Mouse (Mus musculus) MEL (cell line): ENCODE results near the gene Ntrk3. TPM values are rescaled to one million over a fixed set of nuclear protein-coding genes. Genes with fewer than 3 reads are reported as not detected.

Experiments used
- DNase-seq: peaks from one replicate; pipeline ENCODE4 v3.0.0; 2011; ENCODE audit warnings: low read depth, low spot score
- H3K27ac ChIP-seq: 2 replicates; pipeline ENCODE4 v1.5.1; 2012; ENCODE audit warnings: low read depth, mild to moderate bottlenecking, control low read depth, low read length, moderate library complexity; ENCODE audit not compliant: control insufficient read depth
- H3K27me3 ChIP-seq, 2 experiments: fragments of 150-350 bp in 1 of 2; sonication (generic) in 1 of 2; 2 replicates each; pipeline ENCODE4 v1.6.1; 2012; ENCODE audit warnings: low read length in 2 of 2, mild to moderate bottlenecking in 2 of 2, improper control_type of control experiment in 1 of 2, moderate library complexity in 1 of 2; ENCODE audit not compliant: insufficient read depth in 2 of 2, control insufficient read depth in 1 of 2
- H3K36me3 ChIP-seq, 2 experiments: 2 replicates each; pipeline ENCODE4 v1.6.1; 2012 to 2014; ENCODE audit warnings: low read length in 2 of 2, improper control_type of control experiment in 1 of 2, inconsistent platforms in 1 of 2, mild to moderate bottlenecking in 1 of 2; ENCODE audit not compliant: insufficient read depth in 2 of 2, control insufficient read depth in 1 of 2
- H3K4me1 ChIP-seq, 2 experiments: fragments of 150-350 bp in 1 of 2; sonication (generic) in 1 of 2; 2 replicates each; pipeline ENCODE4 v1.6.1; 2012; ENCODE audit warnings: low read length in 2 of 2, improper control_type of control experiment in 1 of 2, mild to moderate bottlenecking in 1 of 2; ENCODE audit not compliant: insufficient read depth in 2 of 2, control insufficient read depth in 1 of 2
- H3K4me3 ChIP-seq, 2 experiments: fragments of 150-350 bp in 1 of 2; sonication (generic) in 1 of 2; 2 replicates each; pipeline ENCODE4 v1.5.1; 2012; ENCODE audit warnings: low read depth in 2 of 2, low read length in 2 of 2, mild to moderate bottlenecking in 2 of 2, moderate library complexity in 2 of 2, control low read depth in 1 of 2, improper control_type of control experiment in 1 of 2; ENCODE audit not compliant: control insufficient read depth in 1 of 2, insufficient read depth in 1 of 2
- H3K79me2 ChIP-seq: 2 replicates; pipeline ENCODE4 v1.6.1; 2012; ENCODE audit warnings: mild to moderate bottlenecking, low read length, moderate library complexity; ENCODE audit not compliant: control insufficient read depth, poor library complexity, insufficient read depth
- H3K9ac ChIP-seq: 2 replicates; pipeline ENCODE4 v1.6.1; 2012; ENCODE audit warnings: low read depth, mild to moderate bottlenecking, control low read depth, low read length, moderate library complexity; ENCODE audit not compliant: control insufficient read depth, poor library complexity, severe bottlenecking
- H3K9me3 ChIP-seq: fragments of 150-350 bp; sonication (generic); replicated peaks from 2 replicates; pipeline ENCODE4 v1.6.1; 2012; ENCODE audit warnings: mild to moderate bottlenecking, low read length, improper control_type of control experiment, moderate library complexity; ENCODE audit not compliant: insufficient read depth
- BHLHE40 ChIP-seq: IDR thresholded peaks from 2 replicates; pipeline ENCODE4 v1.6.1; 2012; ENCODE audit warnings: low read depth, mild to moderate bottlenecking, inconsistent platforms, low read length, improper control_type of control experiment, borderline replicate concordance
- CHD2 ChIP-seq: IDR thresholded peaks from 2 replicates; pipeline ENCODE4 v1.6.1; 2011; ENCODE audit warnings: low read length, improper control_type of control experiment
- CTCF ChIP-seq, 3 experiments: IDR thresholded peaks in 2 of 3; conservative IDR thresholded peaks in 1 of 3; 2 replicates each; pipeline ENCODE4 v1.5.1; 2011 to 2012; ENCODE audit warnings: low read length in 3 of 3, low read depth in 2 of 3, mild to moderate bottlenecking in 2 of 3, improper control_type of control experiment in 1 of 3, inconsistent platforms in 1 of 3, mixed read lengths in 1 of 3, moderate library complexity in 1 of 3; ENCODE audit not compliant: control insufficient read depth in 1 of 3, insufficient read depth in 1 of 3, poor library complexity in 1 of 3, severe bottlenecking in 1 of 3
- ELF1 ChIP-seq: IDR thresholded peaks from 2 replicates; pipeline ENCODE4 v1.6.1; 2014; ENCODE audit warnings: low read depth, mild to moderate bottlenecking, inconsistent platforms, low read length, improper control_type of control experiment, moderate library complexity
- EP300 ChIP-seq, 2 experiments: IDR thresholded peaks; 2 replicates each; pipeline ENCODE4 v1.6.1; 2011; ENCODE audit warnings: improper control_type of control experiment in 2 of 2, low read length in 2 of 2, low read depth in 1 of 2, mild to moderate bottlenecking in 1 of 2
- ETS1 ChIP-seq: IDR thresholded peaks from 2 replicates; pipeline ENCODE4 v1.6.1; 2012; ENCODE audit warnings: low read depth, mild to moderate bottlenecking, inconsistent platforms, low read length, improper control_type of control experiment, moderate library complexity
- GABPA ChIP-seq: IDR thresholded peaks from 2 replicates; pipeline ENCODE4 v1.6.1; 2012; ENCODE audit warnings: low read depth, mild to moderate bottlenecking, inconsistent platforms, low read length, improper control_type of control experiment, moderate library complexity
- GATA1 ChIP-seq: IDR thresholded peaks from 2 replicates; pipeline ENCODE4 v1.6.1; 2011; ENCODE audit warnings: low read depth, low read length, improper control_type of control experiment
- HCFC1 ChIP-seq: IDR thresholded peaks from 2 replicates; pipeline ENCODE4 v1.6.1; 2012; ENCODE audit warnings: low read depth, mild to moderate bottlenecking, inconsistent platforms, low read length, improper control_type of control experiment, moderate library complexity
- MAFK ChIP-seq: IDR thresholded peaks from 2 replicates; pipeline ENCODE4 v1.6.1; 2011; ENCODE audit warnings: low read depth, mild to moderate bottlenecking, low read length, improper control_type of control experiment, borderline replicate concordance
- MXI1 ChIP-seq: IDR thresholded peaks from 2 replicates; pipeline ENCODE4 v1.6.1; 2011; ENCODE audit warnings: mild to moderate bottlenecking, low read depth, low read length, improper control_type of control experiment
- NELFE ChIP-seq: IDR thresholded peaks from 2 replicates; pipeline ENCODE4 v1.6.1; 2011; ENCODE audit warnings: low read depth, low read length, improper control_type of control experiment
- NRF1 ChIP-seq: IDR thresholded peaks from 2 replicates; pipeline ENCODE4 v1.6.1; 2014; ENCODE audit warnings: low read depth, mild to moderate bottlenecking, inconsistent platforms, low read length, improper control_type of control experiment, moderate library complexity; ENCODE audit not compliant: poor library complexity, insufficient read depth, severe bottlenecking
- POLR2A ChIP-seq, 2 experiments: IDR thresholded peaks; 2 replicates each; pipeline ENCODE4 v1.6.1; 2011 to 2012; ENCODE audit warnings: low read length in 2 of 2, mild to moderate bottlenecking in 2 of 2, control low read depth in 1 of 2, improper control_type of control experiment in 1 of 2, low read depth in 1 of 2, moderate library complexity in 1 of 2; ENCODE audit not compliant: control insufficient read depth in 1 of 2, insufficient read depth in 1 of 2, poor library complexity in 1 of 2
- POLR2AphosphoS2 ChIP-seq: IDR thresholded peaks from 2 replicates; pipeline ENCODE4 v1.6.1; 2011; ENCODE audit warnings: low read length, improper control_type of control experiment
- RAD21 ChIP-seq: IDR thresholded peaks from 2 replicates; pipeline ENCODE4 v1.6.1; 2011; ENCODE audit warnings: mild to moderate bottlenecking, low read depth, low read length, improper control_type of control experiment
- SIN3A ChIP-seq: IDR thresholded peaks from 2 replicates; pipeline ENCODE4 v1.6.1; 2012; ENCODE audit warnings: low read length, improper control_type of control experiment, inconsistent platforms
- SMC3 ChIP-seq: IDR thresholded peaks from 2 replicates; pipeline ENCODE4 v1.6.1; 2011; ENCODE audit warnings: low read depth, low read length, improper control_type of control experiment
- TAL1 ChIP-seq: IDR thresholded peaks from 2 replicates; pipeline ENCODE4 v1.6.1; 2012; ENCODE audit warnings: mild to moderate bottlenecking, inconsistent platforms, low read length, moderate library complexity, mixed read lengths
- TCF12 ChIP-seq: IDR thresholded peaks from 2 replicates; pipeline ENCODE4 v1.6.1; 2014; ENCODE audit warnings: low read depth, mild to moderate bottlenecking, inconsistent platforms, low read length, improper control_type of control experiment, moderate library complexity
- UBTF ChIP-seq: IDR thresholded peaks from 2 replicates; pipeline ENCODE4 v1.6.1; 2012; ENCODE audit warnings: low read depth, mild to moderate bottlenecking, inconsistent platforms, low read length, improper control_type of control experiment, moderate library complexity, borderline replicate concordance; ENCODE audit not compliant: insufficient read depth
- USF2 ChIP-seq, 2 experiments: IDR thresholded peaks; 2 replicates each; pipeline ENCODE4 v1.6.1; 2011 to 2012; ENCODE audit warnings: improper control_type of control experiment in 2 of 2, low read length in 2 of 2, borderline replicate concordance in 1 of 2, inconsistent platforms in 1 of 2, low read depth in 1 of 2, mild to moderate bottlenecking in 1 of 2; ENCODE audit not compliant: insufficient read depth in 1 of 2
- ZC3H11A ChIP-seq: IDR thresholded peaks from 2 replicates; pipeline ENCODE4 v1.6.1; 2012; ENCODE audit warnings: low read depth, mild to moderate bottlenecking, inconsistent platforms, low read length, improper control_type of control experiment
- ZNF384 ChIP-seq: IDR thresholded peaks from 2 replicates; pipeline ENCODE4 v1.6.1; 2012; ENCODE audit warnings: low read depth, mild to moderate bottlenecking, inconsistent platforms, low read length, improper control_type of control experiment
- polyA plus RNA-seq, 2 experiments: library from polyadenylated mRNA; stranded (reverse) in 1 of 2; unstranded in 1 of 2; fragments of >175 nt in 1 of 2; fragments of >200 nt in 1 of 2; gene quantifications; 2 replicates each; pipeline versions ENCODE4 v1.2.1 to v1.2.4; 2012; ENCODE audit warnings: low replicate concordance in 2 of 2, low read depth in 1 of 2; ENCODE audit not compliant: insufficient read length in 2 of 2, insufficient read depth in 1 of 2, missing spikeins in 1 of 2
- total RNA-seq: library from RNA; depleted of rRNA; stranded (reverse); fragments of 300-350 nt; gene quantifications from 2 replicates; pipeline ENCODE4 v1.2.3, GENCODE M21; 2012

Gene Ntrk3
- total and polyA plus RNA-seq, 3 experiments: 0.04 TPM; not detected in 2

- Histone ChIP-seq H3K9me3 (no peaks in the 10 kb centered on the region), H3K27ac (no peak overlapping the region), H3K27me3 (peaks cover 0 to 4% of the 10 kb centered on the region in 2 experiments; a peak in 2 of 4 replicates), H3K36me3 (no peaks in the 10 kb centered on the region), H3K9ac (no peak overlapping the region), H3K4me3 (no peak overlapping the region), H3K79me2 (no peaks in the 10 kb centered on the region), H3K4me1 (no peaks in the 10 kb centered on the region)
- no peak for DNase-seq
- TF ChIP-seq POLR2A (IDR thresholded peaks at IDR 0.05; ENCODE audit: control insufficient read depth in 1 of 2, insufficient read depth in 1 of 2, low read depth in 1 of 2, low read length in 2 of 2, poor library complexity in 1 of 2) (no peak), EP300 (IDR thresholded peaks at IDR 0.05; ENCODE audit: low read depth in 1 of 2, low read length in 2 of 2) (no peak), BHLHE40 (no peak), GABPA (no peak), SMC3 (no peak), UBTF (no peak), ZC3H11A (no peak), ETS1 (no peak), MAFK (no peak), GATA1 (no peak)
These were observed 15.1 kb upstream of the Ntrk3 start for GRCm38 (mm10) chr7:78752961-78753360.

GRCm38 (mm10) chr7:78743731-78744385 lies 6.0 kb upstream of the Ntrk3 start:
- Histone ChIP-seq H3K9ac (no peak overlapping the region), H3K27me3 (peaks cover 0 to 1% of the 10 kb centered on the region in 2 experiments; a peak in 1 of 4 replicates), H3K9me3 (no peaks in the 10 kb centered on the region), H3K27ac (no peak overlapping the region), H3K36me3 (no peaks in the 10 kb centered on the region), H3K4me1 (no peaks in the 10 kb centered on the region), H3K79me2 (no peaks in the 10 kb centered on the region), H3K4me3 (no peak overlapping the region)
- no peak for DNase-seq
- TF ChIP-seq GATA1: no peak

GRCm38 (mm10) chr7:78739351-78740000 lies 1.7 kb upstream of the Ntrk3 start:
- DNase-seq: no peak
- no peak overlapping the region for H3K4me3 ChIP-seq
- TF ChIP-seq CTCF (IDR thresholded peaks at IDR 0.05 in 2 of 3, conservative IDR thresholded peaks at IDR 0.05 in 1 of 3; ENCODE audit: control insufficient read depth in 1 of 3, insufficient read depth in 1 of 3, low read depth in 2 of 3, low read length in 3 of 3, poor library complexity in 1 of 3, severe bottlenecking in 1 of 3) (no peak), NELFE (no peak), CHD2 (no peak), MAFK (no peak), RAD21 (no peak), POLR2AphosphoS2 (no peak), TAL1 (no peak), UBTF (no peak), BHLHE40 (no peak), ELF1 (no peak), TCF12 (no peak), MXI1 (no peak), EP300 (IDR thresholded peaks at IDR 0.05; ENCODE audit: low read depth in 1 of 2, low read length in 2 of 2) (no peak), USF2 (IDR thresholded peaks at IDR 0.05; ENCODE audit: borderline replicate concordance in 1 of 2, insufficient read depth in 1 of 2, low read depth in 1 of 2, low read length in 2 of 2) (no peak), ZNF384 (no peak), HCFC1 (no peak), SIN3A (no peak), NRF1 (no peak)

More at GRCm38 (mm10) chr7:78739351-78740000, 1.7 kb upstream of the Ntrk3 start:
- Histone ChIP-seq H3K27ac (no peak overlapping the region), H3K79me2 (no peaks in the 10 kb centered on the region), H3K36me3 (no peaks in the 10 kb centered on the region), H3K9me3 (no peaks in the 10 kb centered on the region), H3K9ac (no peak overlapping the region), H3K4me1 (no peaks in the 10 kb centered on the region), H3K27me3 (peaks cover 0 to 4% of the 10 kb centered on the region in 2 experiments; a peak in 3 of 4 replicates)
